Mouse (Mus musculus) heart, embryonic 13.5 days (tissue): ENCODE results near the gene Commd9. TPM values are rescaled to one million over a fixed set of nuclear protein-coding genes. Genes with fewer than 3 reads are reported as not detected.

ENCODE experiments used
- ATAC-seq: fragments of 200-750 bp; cut with Nextera tagmentation; 2 replicates; pipeline ENCODE4 v1.8.0; 2017; ENCODE audit warnings: moderate TSS enrichment; ENCODE audit not compliant: insufficient number of reproducible peaks, low FRiP score, low TSS enrichment; ENCODE audit errors: extremely low read depth
- H3K27ac ChIP-seq: fragments of 300-500 bp; sonication (generic); replicated peaks from 2 replicates; pipeline ENCODE4 v1.5.1; 2015; ENCODE audit warnings: moderate library complexity, mild to moderate bottlenecking, inconsistent platforms
- H3K27me3 ChIP-seq: fragments of 300-500 bp; sonication (generic); replicated peaks from 2 replicates; pipeline ENCODE4 v1.6.1; 2015; ENCODE audit warnings: mild to moderate bottlenecking, inconsistent platforms
- H3K36me3 ChIP-seq: fragments of 300-500 bp; sonication (generic); 2 replicates; pipeline ENCODE4 v1.6.1; 2015; ENCODE audit warnings: mild to moderate bottlenecking, inconsistent platforms
- H3K4me1 ChIP-seq: fragments of 300-500 bp; sonication (generic); 2 replicates; pipeline ENCODE4 v1.6.1; 2015; ENCODE audit warnings: inconsistent platforms
- H3K4me2 ChIP-seq: fragments of 300-500 bp; sonication (generic); 2 replicates; pipeline ENCODE4 v1.6.1; 2015; ENCODE audit warnings: inconsistent platforms, mild to moderate bottlenecking, moderate library complexity
- H3K4me3 ChIP-seq: fragments of 300-500 bp; sonication (generic); 2 replicates; pipeline ENCODE4 v1.5.1; 2015; ENCODE audit warnings: moderate library complexity, mild to moderate bottlenecking, inconsistent platforms
- H3K9ac ChIP-seq: fragments of 300-500 bp; sonication (generic); 2 replicates; pipeline ENCODE4 v1.6.1; 2015; ENCODE audit warnings: inconsistent platforms, mild to moderate bottlenecking, moderate library complexity
- H3K9me3 ChIP-seq: fragments of 300-500 bp; sonication (generic); 2 replicates; pipeline ENCODE4 v1.6.1; 2016; ENCODE audit warnings: inconsistent platforms
- WGBS: fragments of 180-500 bp; shearing (Covaris S2); methylation state at CpG from one replicate; pipeline ENCODE4 v1.1.7; 2015; ENCODE audit warnings: mixed read lengths; 5-methylcytosine and 5-hydroxymethylcytosine counted together
- polyA plus RNA-seq: library from polyadenylated mRNA; unstranded; fragments of >200 nt; fragmentation: Nextera tagmentation; extraction: Ambion mirVana; gene quantifications from 2 replicates; pipeline ENCODE4 v1.2.1, GENCODE M21; 2015

The Commd9 gene
- 51.3 and 55.9 TPM in 2 replicates for polyA plus RNA-seq

- ATAC-seq: peak; percentile 90
- peak within 1 kb of the TSS; percentile 89 for H3K9ac ChIP-seq
- H3K4me2 ChIP-seq: peak within 1 kb of the TSS; percentile 83
- H3K27ac ChIP-seq: no peak within 1 kb of the TSS
- H3K4me1 ChIP-seq: peaks cover 17% of the 10 kb centered on the region
- H3K4me3 ChIP-seq: peak within 1 kb of the TSS; percentile 85
- H3K9me3 ChIP-seq: no peaks in the 10 kb centered on the region
- H3K36me3 ChIP-seq: peaks cover 6% of the 10 kb centered on the region
- H3K27me3 ChIP-seq: 0 out of 2 replicates have a peak, but pooled peaks cover 4% of the 10 kb centered on the region
- 12% methylated on average over 22 of the region's 22 CpGs for WGBS
These were observed at the start of gene Commd9 for GRCm38 (mm10) chr2:101885768-101886438. Gene Commd9 (plus strand): TSS chr2:101886247.

- no peak overlapping the region for H3K4me3 ChIP-seq
- H3K9ac ChIP-seq: no peak overlapping the region
- H3K27me3 ChIP-seq: no peaks in the 10 kb centered on the region
- ATAC-seq: no peak
- 75% methylated on average over 7 of the region's 7 CpGs for WGBS
- H3K27ac ChIP-seq: no peak overlapping the region
- H3K36me3 ChIP-seq: no peaks in the 10 kb centered on the region
- H3K9me3 ChIP-seq: no peaks in the 10 kb centered on the region
- H3K4me2 ChIP-seq: no peak overlapping the region
- no peaks in the 10 kb centered on the region for H3K4me1 ChIP-seq
These were observed 43.3 kb upstream of the Commd9 start for GRCm38 (mm10) chr2:101842756-101843155.

- H3K36me3 ChIP-seq: no peaks in the 10 kb centered on the region
- H3K9ac ChIP-seq: no peak overlapping the region
- H3K27ac ChIP-seq: no peak overlapping the region
- H3K9me3 ChIP-seq: no peaks in the 10 kb centered on the region
- no peaks in the 10 kb centered on the region for H3K4me1 ChIP-seq
- no peak for ATAC-seq
- H3K4me2 ChIP-seq: no peak overlapping the region
- 71% methylated on average over 7 of the region's 7 CpGs for WGBS
- no peaks in the 10 kb centered on the region for H3K27me3 ChIP-seq
- no peak overlapping the region for H3K4me3 ChIP-seq
These were observed 31.3 kb upstream of the Commd9 start for GRCm38 (mm10) chr2:101854792-101855191.

- Histone ChIP-seq H3K36me3 (no peaks in the 10 kb centered on the region), H3K27me3 (no peaks in the 10 kb centered on the region), H3K9me3 (no peaks in the 10 kb centered on the region), H3K27ac (no peak overlapping the region), H3K9ac (no peak overlapping the region), H3K4me1 (no peaks in the 10 kb centered on the region), H3K4me2 (no peak overlapping the region), H3K4me3 (no peak overlapping the region)
- 73% methylated on average over 9 of the region's 9 CpGs for WGBS
- no peak for ATAC-seq
These were observed 29.9 kb upstream of the Commd9 start for GRCm38 (mm10) chr2:101856174-101856573.

GRCm38 (mm10) chr2:101860920-101861485 lies 25.0 kb upstream of the Commd9 start:
- ATAC-seq: no peak
- Histone ChIP-seq H3K36me3 (no peaks in the 10 kb centered on the region), H3K9me3 (no peaks in the 10 kb centered on the region), H3K4me2 (no peak overlapping the region), H3K4me1 (peaks cover 15% of the 10 kb centered on the region), H3K9ac (no peak overlapping the region), H3K4me3 (no peak overlapping the region), H3K27me3 (no peaks in the 10 kb centered on the region), H3K27ac (no peak overlapping the region)
- 87% methylated on average over 3 of the region's 3 CpGs for WGBS

GRCm38 (mm10) chr2:101862219-101863123 lies 23.6 kb upstream of the Commd9 start:
- Histone ChIP-seq H3K4me3 (no peak overlapping the region), H3K27me3 (no peaks in the 10 kb centered on the region), H3K9me3 (no peaks in the 10 kb centered on the region), H3K36me3 (no peaks in the 10 kb centered on the region), H3K27ac (peak overlapping the region; percentile 43; the same call in 1 of the 2 replicates), H3K9ac (no peak overlapping the region), H3K4me1 (peaks cover 15% of the 10 kb centered on the region), H3K4me2 (peak overlapping the region; percentile 7)
- peak; percentile 8; the same call in 1 of the 2 replicates for ATAC-seq
- WGBS: 47% methylated on average over 15 of the region's 15 CpGs

- H3K9me3 ChIP-seq: no peaks in the 10 kb centered on the region
- WGBS: 83% methylated on average over 4 of the region's 4 CpGs
- no peak for ATAC-seq
- peaks cover 3% of the 10 kb centered on the region; the same call in 1 of the 2 replicates for H3K27me3 ChIP-seq
- H3K9ac ChIP-seq: no peak overlapping the region
- H3K4me3 ChIP-seq: no peak overlapping the region
- no peak overlapping the region for H3K4me2 ChIP-seq
- H3K36me3 ChIP-seq: no peaks in the 10 kb centered on the region
- H3K4me1 ChIP-seq: no peaks in the 10 kb centered on the region
- no peak overlapping the region for H3K27ac ChIP-seq
These were observed 17.4 kb upstream of the Commd9 start for GRCm38 (mm10) chr2:101868683-101869082.

GRCm38 (mm10) chr2:101871179-101871578 lies 14.9 kb upstream of the Commd9 start:
- H3K36me3 ChIP-seq: no peaks in the 10 kb centered on the region
- peak overlapping the region; percentile 62 for H3K4me2 ChIP-seq
- peak overlapping the region; percentile 70 for H3K9ac ChIP-seq
- 24% methylated on average over 14 of the region's 14 CpGs for WGBS
- ATAC-seq: no peak
- H3K9me3 ChIP-seq: no peaks in the 10 kb centered on the region
- H3K27ac ChIP-seq: no peak overlapping the region
- peaks cover 3% of the 10 kb centered on the region; the same call in 1 of the 2 replicates for H3K27me3 ChIP-seq
- peak overlapping the region; percentile 33 for H3K4me3 ChIP-seq
- H3K4me1 ChIP-seq: no peaks in the 10 kb centered on the region

- Histone ChIP-seq H3K4me1 (peaks cover 17% of the 10 kb centered on the region), H3K36me3 (no peaks in the 10 kb centered on the region), H3K9ac (no peak overlapping the region), H3K27ac (no peak overlapping the region), H3K9me3 (no peaks in the 10 kb centered on the region), H3K4me2 (no peak overlapping the region), H3K4me3 (no peak overlapping the region), H3K27me3 (0 out of 2 replicates have a peak, but pooled peaks cover 4% of the 10 kb centered on the region)
- 79% methylated on average over 9 of the region's 9 CpGs for WGBS
- no peak for ATAC-seq
These were observed 4.4 kb upstream of the Commd9 start for GRCm38 (mm10) chr2:101881471-101882162.

GRCm38 (mm10) chr2:101882998-101883397 lies 3.0 kb upstream of the Commd9 start, which contains the start of gene Prr5l:
Gene Prr5l (minus strand): TSS chr2:101883027.
- Histone ChIP-seq H3K9ac (no peak within 1 kb of the TSS), H3K36me3 (no peaks in the 10 kb centered on the region), H3K4me3 (no peak within 1 kb of the TSS), H3K27me3 (0 out of 2 replicates have a peak, but pooled peaks cover 4% of the 10 kb centered on the region), H3K4me2 (no peak within 1 kb of the TSS), H3K4me1 (peaks cover 17% of the 10 kb centered on the region), H3K27ac (no peak within 1 kb of the TSS), H3K9me3 (no peaks in the 10 kb centered on the region)
- no peak for ATAC-seq
- WGBS: 41% methylated on average over 3 of the region's 3 CpGs
